Mouse (Mus musculus) forebrain, embryonic 14.5 days (tissue): ENCODE results near the gene Trpc1. TPM values are rescaled to one million over a fixed set of nuclear protein-coding genes. Genes with fewer than 3 reads are reported as not detected.

Experiments used
- ATAC-seq: fragments of 200-750 bp; cut with Nextera tagmentation; 2 replicates; pipeline ENCODE4 v1.8.0; 2017; ENCODE audit warnings: mild to moderate bottlenecking, moderate library complexity
- DNase-seq: peaks from one replicate; pipeline ENCODE4 v3.0.0-alpha.2; 2015; ENCODE audit warnings: low spot score
- H3K27ac ChIP-seq: fragments of 300-500 bp; sonication (generic); 2 replicates; pipeline ENCODE4 v1.5.1; 2014; ENCODE audit warnings: low read depth, mild to moderate bottlenecking, control low read depth, low read length, moderate library complexity
- H3K27me3 ChIP-seq: fragments of 300-500 bp; sonication (generic); replicated peaks from 2 replicates; pipeline ENCODE4 v1.6.1; 2014; ENCODE audit warnings: low read length, control low read depth, mixed read lengths; ENCODE audit not compliant: control insufficient read depth, insufficient read depth
- H3K36me3 ChIP-seq: fragments of 300-500 bp; sonication (generic); 2 replicates; pipeline ENCODE4 v1.6.1; 2014; ENCODE audit warnings: low read length, control low read depth; ENCODE audit not compliant: control insufficient read depth, insufficient read depth
- H3K4me1 ChIP-seq: fragments of 300-500 bp; sonication (generic); 2 replicates; pipeline ENCODE4 v1.6.1; 2014; ENCODE audit warnings: antibody characterized with exemption, low read length, control low read depth; ENCODE audit not compliant: control insufficient read depth, insufficient read depth
- H3K4me2 ChIP-seq: fragments of 300-500 bp; sonication (generic); 2 replicates; pipeline ENCODE4 v1.6.1; 2014; ENCODE audit warnings: mild to moderate bottlenecking, control low read depth, low read length
- H3K4me3 ChIP-seq: fragments of 300-500 bp; sonication (generic); 2 replicates; pipeline ENCODE4 v1.5.1; 2014; ENCODE audit warnings: low read depth, low read length, control low read depth
- H3K9ac ChIP-seq: fragments of 300-500 bp; sonication (generic); 2 replicates; pipeline ENCODE4 v1.6.1; 2014; ENCODE audit warnings: mild to moderate bottlenecking, low read length, control low read depth, moderate library complexity
- H3K9me3 ChIP-seq: fragments of 300-500 bp; sonication (generic); replicated peaks from 2 replicates; pipeline ENCODE4 v1.6.1; 2016; ENCODE audit warnings: low read length, control low read depth, mixed read lengths; ENCODE audit not compliant: control insufficient read depth
- WGBS: fragments of 180-500 bp; shearing (Covaris S2); extraction: QIAGEN DNeasy Blood & Tissue Kit; methylation state at CpG from one replicate; pipeline ENCODE4 v1.1.7; 2014; 5-methylcytosine and 5-hydroxymethylcytosine counted together
- polyA plus RNA-seq: library from polyadenylated mRNA; unstranded; fragments of >200 nt; fragmentation: Nextera tagmentation; extraction: Ambion mirVana; gene quantifications from 2 replicates; pipeline ENCODE4 v1.2.1, GENCODE M21; 2014

The Trpc1 gene
- polyA plus RNA-seq, 1 experiment from 2014 or later, result 4.5 TPM

- no peak for ATAC-seq
- Histone ChIP-seq H3K9ac (no peak overlapping the region), H3K27me3 (no peaks in the 10 kb centered on the region), H3K4me1 (no peaks in the 10 kb centered on the region), H3K36me3 (no peaks in the 10 kb centered on the region), H3K27ac (no peak overlapping the region), H3K9me3 (no peaks in the 10 kb centered on the region), H3K4me2 (no peak overlapping the region), H3K4me3 (no peak overlapping the region)
- no peak for DNase-seq
- WGBS, result 61% methylated on average over 8 of the region's 8 CpGs
Measured at GRCm38 (mm10) chr9:95692823-95693222, 57.4 kb downstream of the Trpc1 start.

- Histone ChIP-seq H3K4me3 (no peak overlapping the region), H3K9me3 (no peaks in the 10 kb centered on the region), H3K27ac (no peak overlapping the region), H3K36me3 (no peaks in the 10 kb centered on the region), H3K9ac (no peak overlapping the region), H3K27me3 (no peaks in the 10 kb centered on the region), H3K4me1 (no peaks in the 10 kb centered on the region), H3K4me2 (no peak overlapping the region)
- WGBS, result 73% methylated on average over 3 of the region's 3 CpGs
- DNase-seq (no peak), ATAC-seq (no peak)
Measured at GRCm38 (mm10) chr9:95688064-95688463, 62.1 kb downstream of the Trpc1 start.

GRCm38 (mm10) chr9:95685660-95686440, 64.3 kb downstream of the Trpc1 start:
- Histone ChIP-seq H3K4me1 (no peaks in the 10 kb centered on the region), H3K27me3 (no peaks in the 10 kb centered on the region), H3K4me2 (no peak overlapping the region), H3K9me3 (no peaks in the 10 kb centered on the region), H3K9ac (no peak overlapping the region), H3K36me3 (no peaks in the 10 kb centered on the region), H3K4me3 (no peak overlapping the region), H3K27ac (no peak overlapping the region)
- WGBS, result 18% methylated on average over 11 of the region's 11 CpGs
- DNase-seq (peak; percentile 39), ATAC-seq (peak; percentile 32; the same call in 1 of the 2 replicates)

- Histone ChIP-seq H3K4me2 (no peak overlapping the region), H3K4me1 (no peaks in the 10 kb centered on the region), H3K9me3 (no peaks in the 10 kb centered on the region), H3K4me3 (no peak overlapping the region), H3K27me3 (no peaks in the 10 kb centered on the region), H3K36me3 (no peaks in the 10 kb centered on the region), H3K9ac (no peak overlapping the region), H3K27ac (no peak overlapping the region)
- ATAC-seq (no peak), DNase-seq (no peak)
- WGBS, result 94% methylated on average over 11 of the region's 11 CpGs
Measured at GRCm38 (mm10) chr9:95680691-95681090, 69.5 kb downstream of the Trpc1 start.

GRCm38 (mm10) chr9:95679966-95680365, 70.2 kb downstream of the Trpc1 start:
- 73% methylated on average over 7 of the region's 7 CpGs for WGBS
- Histone ChIP-seq H3K36me3 (no peaks in the 10 kb centered on the region), H3K27ac (no peak overlapping the region), H3K9me3 (no peaks in the 10 kb centered on the region), H3K4me1 (no peaks in the 10 kb centered on the region), H3K27me3 (no peaks in the 10 kb centered on the region), H3K4me2 (no peak overlapping the region), H3K9ac (no peak overlapping the region), H3K4me3 (no peak overlapping the region)
- ATAC-seq, result no peak
- DNase-seq, result no peak

- Histone ChIP-seq H3K9ac (no peak overlapping the region), H3K36me3 (no peaks in the 10 kb centered on the region), H3K4me2 (no peak overlapping the region), H3K27ac (no peak overlapping the region), H3K4me3 (no peak overlapping the region), H3K9me3 (0 out of 2 replicates have a peak, but pooled peaks cover 2% of the 10 kb centered on the region), H3K4me1 (no peaks in the 10 kb centered on the region), H3K27me3 (no peaks in the 10 kb centered on the region)
- no peak for ATAC-seq
- no peak for DNase-seq
- WGBS, result 98% methylated on average over 4 of the region's 4 CpGs
Measured at GRCm38 (mm10) chr9:95676021-95676420, 74.2 kb downstream of the Trpc1 start.

GRCm38 (mm10) chr9:95675064-95675699, 75.0 kb downstream of the Trpc1 start:
- ATAC-seq (peak; percentile 32; the same call in 1 of the 2 replicates), DNase-seq (peak; percentile 56)
- H3K27ac ChIP-seq, result no peak overlapping the region
- no peaks in the 10 kb centered on the region for H3K36me3 ChIP-seq
- no peaks in the 10 kb centered on the region for H3K4me1 ChIP-seq
- WGBS, result 69% methylated on average over 9 of the region's 9 CpGs
- H3K9me3 ChIP-seq, result 0 out of 2 replicates have a peak, but pooled peaks cover 2% of the 10 kb centered on the region
- H3K4me3 ChIP-seq, result no peak overlapping the region
- no peak overlapping the region for H3K4me2 ChIP-seq
- no peaks in the 10 kb centered on the region for H3K27me3 ChIP-seq
- no peak overlapping the region for H3K9ac ChIP-seq

GRCm38 (mm10) chr9:95672760-95673159, 77.4 kb downstream of the Trpc1 start:
- no peaks in the 10 kb centered on the region for H3K27me3 ChIP-seq
- no peaks in the 10 kb centered on the region for H3K36me3 ChIP-seq
- WGBS, result 84% methylated on average over 6 of the region's 6 CpGs
- H3K4me1 ChIP-seq, result peaks cover 2% of the 10 kb centered on the region
- 0 out of 2 replicates have a peak, but pooled peaks cover 2% of the 10 kb centered on the region for H3K9me3 ChIP-seq
- H3K4me3 ChIP-seq, result no peak overlapping the region
- no peak for DNase-seq
- H3K4me2 ChIP-seq, result no peak overlapping the region
- no peak overlapping the region for H3K27ac ChIP-seq
- H3K9ac ChIP-seq, result no peak overlapping the region
- no peak for ATAC-seq

GRCm38 (mm10) chr9:95672331-95672730, 77.8 kb downstream of the Trpc1 start:
- DNase-seq (no peak), ATAC-seq (no peak)
- Histone ChIP-seq H3K9ac (no peak overlapping the region), H3K4me3 (no peak overlapping the region), H3K36me3 (no peaks in the 10 kb centered on the region), H3K9me3 (0 out of 2 replicates have a peak, but pooled peaks cover 2% of the 10 kb centered on the region), H3K4me2 (no peak overlapping the region), H3K27me3 (no peaks in the 10 kb centered on the region), H3K4me1 (peaks cover 6% of the 10 kb centered on the region), H3K27ac (no peak overlapping the region)
- WGBS, result 92% methylated on average over 3 of the region's 3 CpGs
